Mouse (Mus musculus): ENCODE measurements at regions not wholly inside any gene's neighbourhood (a gene's known extent, or its start where the extent isn't known, plus 50 kb on each side); places are given as distances from the start of the nearest gene placed in this dataset.

DNA sequence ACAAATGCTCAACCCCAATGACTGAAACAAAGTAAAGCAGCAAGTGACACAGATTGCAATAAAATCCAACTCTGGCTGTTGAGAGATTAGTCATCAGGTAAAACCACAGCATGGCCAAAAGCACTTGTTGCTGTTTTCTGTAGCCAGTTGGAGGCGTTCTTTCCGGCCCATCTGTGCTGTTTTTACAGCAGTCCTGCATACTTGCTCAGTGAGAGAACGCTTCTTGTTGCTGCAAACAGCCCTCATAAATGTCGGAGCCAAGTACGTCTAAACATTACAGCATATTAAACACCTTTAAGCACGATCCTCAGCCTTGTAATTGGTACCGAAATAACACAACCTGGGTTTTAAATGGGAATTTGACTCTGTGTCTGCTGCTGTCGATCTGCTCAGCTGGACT is 65.6 kb upstream of the Hs3st3a1 start:
- TF ChIP-seq CTCF (IDR thresholded peaks at IDR 0.05), result no peak
- no peak overlapping the region for H3K4me3 ChIP-seq
- intact Hi-C loops (cut with DNase I), result no loop called here
- no peak overlapping the region for H3K27ac ChIP-seq
- DNase-seq (ENCODE audit: extremely low spot score in 1 of 2, low spot score in 2 of 2), result peak; percentile 14 to 29

DNA sequence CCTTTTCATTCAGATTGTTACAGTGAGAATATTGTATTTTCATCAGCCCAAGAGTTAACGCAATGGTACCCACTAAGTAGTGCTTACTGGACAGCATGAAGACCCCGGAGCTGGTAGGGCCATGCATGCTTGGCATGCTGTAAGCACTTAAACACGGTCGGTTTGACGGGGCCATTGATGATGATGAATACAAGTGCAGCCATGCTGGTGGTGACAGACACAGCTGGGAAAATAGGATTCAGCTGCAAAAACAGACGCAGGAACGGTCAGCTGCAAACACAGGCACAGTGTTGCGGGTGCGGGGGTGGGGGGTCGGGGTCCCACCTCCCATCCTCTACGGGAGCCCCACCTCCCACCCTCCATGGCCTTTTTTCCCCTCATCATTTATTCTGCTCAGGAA is 99.7 kb upstream of the Hs3st3a1 start:
- intact Hi-C loops (cut with DNase I), result no loop called here
- Histone ChIP-seq H3K27ac (no peak overlapping the region), H3K4me3 (no peak overlapping the region)
- no peak for TF ChIP-seq CTCF (IDR thresholded peaks at IDR 0.05)
- no peak for DNase-seq (ENCODE audit: extremely low spot score in 1 of 2, low spot score in 2 of 2)

GRCm38 (mm10) chr11:64332406-64332805 is 102.7 kb upstream of the Hs3st3a1 start:
- Histone ChIP-seq H3K27ac (peak overlapping the region; percentile 47; the same call in 1 of the 2 replicates), H3K4me3 (no peak overlapping the region)
- no peak for TF ChIP-seq CTCF (IDR thresholded peaks at IDR 0.05)
- intact Hi-C loops (cut with DNase I), result no loop called here
- no peak for DNase-seq (ENCODE audit: extremely low spot score in 1 of 2, low spot score in 2 of 2)

- intact Hi-C loops (cut with DNase I), result no loop called here
- TF ChIP-seq CTCF (IDR thresholded peaks at IDR 0.05), result no peak
- Histone ChIP-seq H3K4me3 (no peak overlapping the region), H3K27ac (no peak overlapping the region)
- DNase-seq (ENCODE audit: extremely low spot score in 1 of 2, low spot score in 2 of 2), result peak in 1 of 2 experiments; percentile 20
Observed at GRCm38 (mm10) chr11:64331811-64332210, 103.3 kb upstream of the Hs3st3a1 start.

GRCm38 (mm10) chr11:64329129-64329528 is 106.0 kb upstream of the Hs3st3a1 start:
- no peak overlapping the region for H3K27ac ChIP-seq
- TF ChIP-seq CTCF (IDR thresholded peaks at IDR 0.05), result no peak
- DNase-seq (ENCODE audit: extremely low spot score in 1 of 2, low spot score in 2 of 2), result no peak
- no peak overlapping the region for H3K4me3 ChIP-seq
- intact Hi-C loops (cut with DNase I), result no loop called here

- DNase-seq (ENCODE audit: extremely low spot score in 1 of 2, low spot score in 2 of 2), result no peak
- intact Hi-C loops (cut with DNase I), result no loop called here
- TF ChIP-seq CTCF (IDR thresholded peaks at IDR 0.05), result no peak
Observed at GRCm38 (mm10) chr11:64327771-64328170, 107.4 kb upstream of the Hs3st3a1 start.

GRCm38 (mm10) chr11:64326646-64327045 is 108.5 kb upstream of the Hs3st3a1 start:
- H3K27ac ChIP-seq, result no peak overlapping the region
- no peak for DNase-seq (ENCODE audit: extremely low spot score in 1 of 2, low spot score in 2 of 2)
- intact Hi-C loops (cut with DNase I), result no loop called here
- no peak overlapping the region for H3K4me3 ChIP-seq
- TF ChIP-seq CTCF (IDR thresholded peaks at IDR 0.05), result no peak

More at GRCm38 (mm10) chr11:64327771-64328170, 107.4 kb upstream of the Hs3st3a1 start:
- no peak overlapping the region for H3K27ac ChIP-seq
- H3K4me3 ChIP-seq, result no peak overlapping the region

- intact Hi-C loops (cut with DNase I), result no loop called here
- no peak overlapping the region for H3K27ac ChIP-seq
- no peak for TF ChIP-seq CTCF (IDR thresholded peaks at IDR 0.05)
- no peak overlapping the region for H3K4me3 ChIP-seq
- DNase-seq (ENCODE audit: extremely low spot score in 1 of 2, low spot score in 2 of 2), result no peak
Observed at GRCm38 (mm10) chr11:64321900-64322425, 113.2 kb upstream of the Hs3st3a1 start.

GRCm38 (mm10) chr11:64317458-64317857 is 117.7 kb upstream of the Hs3st3a1 start:
- Histone ChIP-seq H3K4me3 (no peak overlapping the region), H3K27ac (no peak overlapping the region)
- no peak for TF ChIP-seq CTCF (IDR thresholded peaks at IDR 0.05)
- no peak for DNase-seq (ENCODE audit: extremely low spot score in 1 of 2, low spot score in 2 of 2)
- intact Hi-C loops (cut with DNase I), result no loop called here

GRCm38 (mm10) chr11:64314997-64315396 is 120.1 kb upstream of the Hs3st3a1 start:
- TF ChIP-seq CTCF (IDR thresholded peaks at IDR 0.05), result no peak
- Histone ChIP-seq H3K4me3 (no peak overlapping the region), H3K27ac (no peak overlapping the region)
- DNase-seq (ENCODE audit: extremely low spot score in 1 of 2, low spot score in 2 of 2), result no peak
- intact Hi-C loops (cut with DNase I), result no loop called here

DNA sequence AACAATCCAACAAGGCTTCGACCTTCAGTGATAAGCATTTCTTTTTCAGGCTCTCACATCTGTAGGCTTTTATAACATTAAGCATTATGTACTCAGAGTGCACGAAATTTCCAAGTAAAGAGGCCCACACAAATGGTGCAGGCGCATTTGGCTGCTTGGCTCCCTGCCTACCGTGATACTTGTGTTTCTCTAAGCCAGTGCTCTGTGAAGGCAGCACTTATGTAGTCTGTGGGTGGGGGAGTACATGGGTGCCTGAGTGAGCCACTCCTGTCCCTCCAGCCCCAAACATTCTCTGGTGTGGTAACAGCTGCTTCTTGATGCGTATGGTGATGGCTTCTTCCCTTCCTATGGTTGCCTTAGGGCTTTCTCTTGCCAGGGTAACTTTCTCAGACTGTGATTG is 121.9 kb upstream of the Hs3st3a1 start:
- no peak for DNase-seq (ENCODE audit: extremely low spot score in 1 of 2, low spot score in 2 of 2)
- intact Hi-C loops (cut with DNase I), result no loop called here
- TF ChIP-seq CTCF (IDR thresholded peaks at IDR 0.05), result no peak
- Histone ChIP-seq H3K4me3 (no peak overlapping the region), H3K27ac (no peak overlapping the region)

GRCm38 (mm10) chr11:64309881-64310280 is 125.3 kb upstream of the Hs3st3a1 start:
- TF ChIP-seq CTCF (IDR thresholded peaks at IDR 0.05), result no peak
- no peak for DNase-seq (ENCODE audit: extremely low spot score in 1 of 2, low spot score in 2 of 2)
- intact Hi-C loops (cut with DNase I), result no loop called here
- H3K4me3 ChIP-seq, result no peak overlapping the region
- no peak overlapping the region for H3K27ac ChIP-seq

DNA sequence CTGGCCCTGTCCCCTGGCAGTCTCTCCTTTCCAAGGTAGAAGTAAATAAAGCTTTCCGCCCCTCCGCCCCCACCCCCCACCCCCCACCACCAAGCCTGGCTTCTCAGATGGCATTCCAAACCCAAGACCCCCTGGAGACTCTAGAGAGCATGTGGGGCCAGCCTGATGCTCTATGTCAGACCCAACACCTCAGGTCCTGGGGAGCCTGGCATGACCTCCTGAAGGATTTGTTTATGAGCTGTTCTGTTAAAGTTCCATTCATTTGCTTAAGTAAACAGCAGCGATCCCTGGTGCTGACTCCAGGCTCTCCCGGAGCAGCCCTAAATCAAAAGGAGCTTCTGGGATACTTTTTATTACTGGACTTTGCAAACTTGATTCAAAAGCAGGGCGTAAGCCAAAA is 137.3 kb upstream of the Hs3st3a1 start:
- intact Hi-C loops (cut with DNase I), result no loop called here

More for the DNA sequence above, 137.3 kb upstream of the Hs3st3a1 start:
- Histone ChIP-seq H3K27ac (no peak overlapping the region), H3K4me3 (no peak overlapping the region)
- DNase-seq (ENCODE audit: extremely low spot score in 1 of 2, low spot score in 2 of 2), result no peak
- no peak for TF ChIP-seq CTCF (IDR thresholded peaks at IDR 0.05)

Data from left cerebral cortex, adult 2 months (tissue).